Mouse (Mus musculus) midbrain, embryonic 14.5 days (tissue): ENCODE measurements around the gene Ddb2. TPM values are rescaled to one million over a fixed set of nuclear protein-coding genes. Genes with fewer than 3 reads are reported as not detected.

Experiments used
- ATAC-seq: fragments of 200-750 bp; cut with Nextera tagmentation; 2 replicates; pipeline ENCODE4 v1.8.0; 2017; ENCODE audit warnings: moderate number of reproducible peaks, moderate library complexity; ENCODE audit not compliant: low FRiP score, low TSS enrichment
- DNase-seq: peaks from one replicate; pipeline ENCODE4 v3.0.0-alpha.2; 2015
- H3K27ac ChIP-seq: fragments of 300-500 bp; sonication (generic); replicated peaks from 2 replicates; pipeline ENCODE4 v1.5.1; 2014; ENCODE audit warnings: mild to moderate bottlenecking, low read depth, low read length, moderate library complexity
- H3K27me3 ChIP-seq: fragments of 300-500 bp; sonication (generic); 2 replicates; pipeline ENCODE4 v1.6.1; 2014; ENCODE audit warnings: low read length, control low read depth, mixed read lengths; ENCODE audit not compliant: control insufficient read depth, insufficient read depth
- H3K36me3 ChIP-seq: fragments of 300-500 bp; sonication (generic); 2 replicates; pipeline ENCODE4 v1.6.1; 2014; ENCODE audit warnings: low read length, control low read depth; ENCODE audit not compliant: control insufficient read depth, insufficient read depth
- H3K4me1 ChIP-seq: fragments of 300-500 bp; sonication (generic); 2 replicates; pipeline ENCODE4 v1.6.1; 2014; ENCODE audit warnings: mild to moderate bottlenecking, antibody characterized with exemption, low read length, control low read depth; ENCODE audit not compliant: control insufficient read depth, insufficient read depth
- H3K4me2 ChIP-seq: fragments of 300-500 bp; sonication (generic); 2 replicates; pipeline ENCODE4 v1.6.1; 2014; ENCODE audit warnings: mild to moderate bottlenecking, low read length, moderate library complexity
- H3K4me3 ChIP-seq: fragments of 300-500 bp; sonication (generic); replicated peaks from 2 replicates; pipeline ENCODE4 v1.5.1; 2014; ENCODE audit warnings: low read depth, low read length
- H3K9ac ChIP-seq: fragments of 300-500 bp; sonication (generic); replicated peaks from 2 replicates; pipeline ENCODE4 v1.6.1; 2014; ENCODE audit warnings: mild to moderate bottlenecking, low read length, moderate library complexity
- H3K9me3 ChIP-seq: fragments of 300-500 bp; sonication (generic); 2 replicates; pipeline ENCODE4 v1.6.1; 2016; ENCODE audit warnings: low read length, control low read depth, mixed read lengths; ENCODE audit not compliant: control insufficient read depth
- WGBS: fragments of 180-500 bp; shearing (Covaris S2); extraction: QIAGEN DNeasy Blood & Tissue Kit; methylation state at CpG from one replicate; pipeline ENCODE4 v1.1.7; 2014; 5-methylcytosine and 5-hydroxymethylcytosine counted together
- polyA plus RNA-seq: library from polyadenylated mRNA; unstranded; fragments of >200 nt; fragmentation: Nextera tagmentation; extraction: Ambion mirVana; gene quantifications from 2 replicates; pipeline ENCODE4 v1.2.1, GENCODE M21; 2014

The Ddb2 gene
- polyA plus RNA-seq, 1 experiment from 2014 or later: 10.6 TPM

DNA sequence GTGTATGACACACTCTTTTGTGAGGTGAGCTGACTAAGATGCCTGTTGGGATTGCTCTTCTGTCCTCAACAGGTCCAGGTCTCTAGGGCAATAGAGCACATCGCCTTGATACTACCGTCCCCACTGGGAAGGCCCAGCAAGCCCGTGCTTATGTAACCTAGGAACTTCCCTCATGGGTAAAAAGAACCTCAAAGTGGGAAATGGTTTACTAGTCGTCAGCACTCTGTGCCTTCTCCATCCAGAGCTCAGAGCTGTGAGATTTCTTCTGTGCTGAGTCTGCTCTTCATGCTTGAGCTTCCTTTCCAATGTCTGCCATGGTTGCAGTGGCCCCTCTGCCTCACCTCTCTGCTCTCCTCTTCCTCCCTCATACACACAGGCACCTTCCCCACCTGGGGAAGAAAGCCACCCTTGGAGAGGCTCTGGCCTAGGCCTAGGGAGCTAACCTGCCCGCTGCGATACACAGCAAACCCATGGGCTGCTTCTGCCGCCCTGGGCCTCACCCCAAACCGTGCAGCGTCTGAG, 30.5 kb downstream of the Ddb2 start:
- H3K36me3 ChIP-seq: peaks cover 57% of the 10 kb centered on the region
- 92% methylated on average over 9 of the region's 9 CpGs for WGBS

DNA sequence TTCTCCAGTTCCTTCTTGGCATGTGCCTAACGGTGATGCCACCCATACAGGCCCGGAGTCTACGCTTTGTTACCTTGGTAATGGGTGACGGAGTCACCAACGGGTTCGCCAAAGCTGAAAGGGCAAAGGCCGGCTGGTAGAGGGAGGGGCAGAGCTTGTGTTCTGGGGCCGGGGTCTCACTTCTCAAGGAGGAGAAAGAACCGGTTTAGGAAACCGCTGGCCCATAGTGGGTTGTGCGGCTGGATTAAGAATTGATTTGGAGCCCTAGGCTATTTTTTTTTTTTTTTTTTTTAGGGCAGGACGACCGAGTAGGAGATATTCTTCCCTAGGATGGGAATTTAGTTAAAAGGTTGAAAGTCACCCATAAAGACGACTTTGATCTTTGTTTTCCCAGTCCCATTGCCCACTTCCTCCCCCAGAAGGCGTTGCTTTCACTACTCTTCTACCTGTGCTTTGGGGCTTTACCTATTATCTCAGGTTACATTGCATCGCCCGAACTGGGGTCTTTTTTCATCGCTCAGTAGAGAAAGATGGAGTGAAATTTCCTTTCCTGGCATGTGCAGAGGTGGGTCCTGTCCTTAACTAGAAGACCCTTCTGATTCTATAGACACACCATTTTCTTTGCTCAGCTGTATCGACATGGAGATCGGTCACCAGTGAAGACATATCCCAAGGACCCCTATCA, 33.7 kb downstream of the Ddb2 start:
- no peaks in the 10 kb centered on the region for H3K27me3 ChIP-seq
- DNase-seq (no peak), ATAC-seq (peak; percentile 64)
- H3K27ac ChIP-seq: peak overlapping the region; percentile 84
- no peaks in the 10 kb centered on the region for H3K9me3 ChIP-seq
- H3K36me3 ChIP-seq: peaks cover 28% of the 10 kb centered on the region
- H3K9ac ChIP-seq: peak overlapping the region; percentile 62
- peak overlapping the region; percentile 59 for H3K4me2 ChIP-seq
- 12% methylated on average over 20 of the region's 20 CpGs for WGBS
- peak overlapping the region; percentile 56 for H3K4me3 ChIP-seq
- peaks cover 20% of the 10 kb centered on the region for H3K4me1 ChIP-seq

More for the DNA sequence above, 30.5 kb downstream of the Ddb2 start:
- Histone ChIP-seq H3K9ac (no peak overlapping the region), H3K27me3 (no peaks in the 10 kb centered on the region), H3K4me1 (peaks cover 20% of the 10 kb centered on the region), H3K27ac (no peak overlapping the region), H3K9me3 (no peaks in the 10 kb centered on the region), H3K4me2 (no peak overlapping the region), H3K4me3 (no peak overlapping the region)
- DNase-seq (no peak), ATAC-seq (no peak)

DNA sequence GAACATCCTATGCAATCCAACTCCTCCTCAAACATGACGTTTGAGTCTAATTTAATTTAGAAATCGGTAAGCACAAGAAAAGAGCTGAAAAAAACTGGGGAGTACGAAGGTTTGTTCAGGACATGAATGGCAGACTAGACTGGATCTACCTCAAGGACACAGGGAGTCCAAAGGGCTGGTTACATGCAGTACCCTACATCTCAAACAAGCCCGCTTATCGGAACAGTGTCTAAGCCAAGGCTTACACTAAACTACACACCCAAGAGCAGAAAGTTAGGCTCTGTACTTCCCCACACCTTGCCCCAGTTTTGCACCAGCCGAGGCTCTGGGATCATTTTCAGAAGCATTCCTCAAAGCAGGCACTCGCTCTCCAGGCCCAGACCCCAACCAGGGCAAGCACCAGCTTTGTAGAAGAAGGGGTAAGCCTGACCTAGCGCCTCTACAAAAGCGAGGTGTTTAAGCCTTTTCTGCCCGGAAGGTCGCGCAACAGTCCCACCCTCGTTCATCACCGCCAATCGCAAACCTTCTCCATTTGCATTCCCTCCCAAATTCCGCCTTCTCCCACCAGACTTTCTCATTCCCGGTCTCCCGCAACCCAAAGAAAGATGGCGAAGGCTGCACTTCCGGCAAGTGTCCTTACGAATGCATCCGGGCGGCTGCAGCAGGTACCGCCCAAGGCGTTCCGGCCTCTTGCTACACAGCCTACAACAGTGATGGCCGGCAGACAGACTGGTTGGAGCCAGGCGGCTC, 34.4 kb downstream of the Ddb2 start, which contains the start of the genes Nr1h3 and Acp2:
Gene Nr1h3, minus strand, starts transcription at position 613 of the 750 bp plus-strand sequence.
Gene Acp2, plus strand, starts transcription at position 664 of the 750 bp plus-strand sequence.
- no peaks in the 10 kb centered on the region for H3K9me3 ChIP-seq
- no peaks in the 10 kb centered on the region for H3K27me3 ChIP-seq
- 4% methylated on average over 28 of the region's 28 CpGs for WGBS
- H3K9ac ChIP-seq: peak within 1 kb of the TSS; percentile 62
- ATAC-seq: peak; percentile 98
- peaks cover 21% of the 10 kb centered on the region for H3K36me3 ChIP-seq
- H3K4me3 ChIP-seq: peak within 1 kb of the TSS; percentile 56
- peak within 1 kb of the TSS; percentile 59 for H3K4me2 ChIP-seq
- peak; percentile 96 for DNase-seq
- H3K27ac ChIP-seq: peak within 1 kb of the TSS; percentile 84
- H3K4me1 ChIP-seq: peaks cover 20% of the 10 kb centered on the region

DNA sequence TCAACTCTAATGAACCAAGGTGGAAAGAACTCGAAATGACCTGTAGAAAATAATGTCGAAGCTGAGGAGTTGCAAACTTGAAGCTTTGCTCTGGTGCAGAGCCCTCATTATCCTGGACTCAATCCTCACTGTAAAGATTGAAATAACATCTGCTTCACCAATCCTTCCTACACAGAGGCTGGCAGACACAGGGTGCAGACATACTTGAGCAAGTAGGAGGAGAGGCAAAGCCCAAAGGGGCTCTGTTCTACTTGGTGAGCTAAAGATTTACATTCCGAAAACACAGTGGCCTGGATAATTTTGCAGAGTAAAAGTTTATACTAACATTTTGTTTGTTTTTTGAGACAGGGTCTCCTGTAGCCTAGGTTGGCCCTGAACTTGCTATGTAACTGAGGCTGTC, 37.9 kb downstream of the Ddb2 start:
- WGBS: 88% methylated on average over 3 of the region's 3 CpGs
- DNase-seq (no peak), ATAC-seq (no peak)
- H3K9me3 ChIP-seq: no peaks in the 10 kb centered on the region
- no peaks in the 10 kb centered on the region for H3K36me3 ChIP-seq
- no peak overlapping the region for H3K4me3 ChIP-seq
- peaks cover 19% of the 10 kb centered on the region for H3K4me1 ChIP-seq
- no peaks in the 10 kb centered on the region for H3K27me3 ChIP-seq
- H3K27ac ChIP-seq: no peak overlapping the region
- no peak overlapping the region for H3K9ac ChIP-seq
- no peak overlapping the region for H3K4me2 ChIP-seq

DNA sequence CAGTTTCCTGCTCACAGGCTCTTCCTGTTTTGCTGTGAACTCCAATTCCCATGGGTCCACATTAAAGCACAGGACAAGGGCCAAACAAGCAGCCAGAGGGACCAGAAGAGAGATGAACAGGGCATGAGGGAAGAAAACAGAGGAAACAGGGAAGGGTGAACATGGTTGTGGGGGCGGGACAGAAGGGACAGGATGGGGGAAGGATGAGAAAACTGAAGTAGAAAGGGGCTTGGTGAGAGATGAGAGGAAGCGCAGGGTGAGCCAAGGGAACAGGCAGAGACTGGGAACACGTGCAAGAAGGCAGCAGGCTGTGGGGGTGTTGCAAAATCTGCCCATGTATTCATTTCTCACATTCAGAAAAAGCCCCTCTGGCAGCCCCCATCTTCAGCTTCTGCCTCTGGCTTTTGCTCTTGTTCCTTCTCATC, 40.2 kb downstream of the Ddb2 start:
- H3K27ac ChIP-seq: no peak overlapping the region
- no peaks in the 10 kb centered on the region for H3K36me3 ChIP-seq
- peaks cover 6% of the 10 kb centered on the region for H3K4me1 ChIP-seq
- H3K4me3 ChIP-seq: no peak overlapping the region
- no peaks in the 10 kb centered on the region for H3K27me3 ChIP-seq
- H3K4me2 ChIP-seq: no peak overlapping the region
- WGBS: 64% methylated on average over 3 of the region's 3 CpGs
- H3K9ac ChIP-seq: no peak overlapping the region
- H3K9me3 ChIP-seq: no peaks in the 10 kb centered on the region
- ATAC-seq (no peak), DNase-seq (no peak)

DNA sequence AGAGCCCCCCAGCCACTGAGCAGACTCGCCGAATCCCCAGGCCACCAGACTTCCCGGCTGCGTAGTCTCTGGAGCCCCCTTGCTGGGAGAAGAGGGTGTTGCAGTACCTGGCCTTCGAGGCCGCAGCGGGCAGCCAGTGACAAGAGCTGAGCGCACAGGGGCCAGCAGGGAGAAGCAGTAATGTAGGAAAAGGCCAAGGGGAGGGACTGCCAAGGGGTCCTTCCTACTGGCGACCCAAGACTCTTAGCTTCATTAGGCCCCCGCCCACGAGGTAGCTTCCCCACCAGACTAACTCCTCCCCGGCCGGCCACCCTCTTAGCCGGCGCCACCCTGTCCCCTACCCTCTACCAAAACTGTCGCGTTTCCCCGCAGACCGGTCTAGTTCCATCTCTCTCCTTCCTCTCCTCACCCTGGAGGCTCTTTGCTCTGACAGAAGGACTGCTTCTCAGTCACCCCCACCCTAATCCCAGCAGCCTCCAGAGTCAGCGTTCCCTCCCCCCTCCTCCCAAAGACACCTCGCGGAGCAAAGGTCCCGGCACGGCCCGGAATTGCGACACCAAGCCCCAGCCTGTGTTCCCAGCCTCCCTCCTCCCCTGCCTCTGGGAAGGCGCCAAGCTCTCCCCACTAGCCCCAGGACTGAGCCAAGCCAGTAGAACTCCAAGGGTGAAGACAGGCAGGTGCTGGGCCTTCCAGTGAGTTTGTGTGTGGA, 42.0 kb downstream of the Ddb2 start:
- Histone ChIP-seq H3K4me1 (peaks cover 6% of the 10 kb centered on the region), H3K27me3 (no peaks in the 10 kb centered on the region), H3K36me3 (no peaks in the 10 kb centered on the region), H3K27ac (no peak overlapping the region), H3K4me2 (peak overlapping the region; percentile 53), H3K9ac (peak overlapping the region; percentile 34), H3K9me3 (no peaks in the 10 kb centered on the region), H3K4me3 (0 out of 2 replicates have a peak overlapping the region, but pooled peaks have one; percentile 17)
- under 1% methylated on average over 27 of the region's 27 CpGs for WGBS
- DNase-seq (peak; percentile 76), ATAC-seq (peak; percentile 78)

DNA sequence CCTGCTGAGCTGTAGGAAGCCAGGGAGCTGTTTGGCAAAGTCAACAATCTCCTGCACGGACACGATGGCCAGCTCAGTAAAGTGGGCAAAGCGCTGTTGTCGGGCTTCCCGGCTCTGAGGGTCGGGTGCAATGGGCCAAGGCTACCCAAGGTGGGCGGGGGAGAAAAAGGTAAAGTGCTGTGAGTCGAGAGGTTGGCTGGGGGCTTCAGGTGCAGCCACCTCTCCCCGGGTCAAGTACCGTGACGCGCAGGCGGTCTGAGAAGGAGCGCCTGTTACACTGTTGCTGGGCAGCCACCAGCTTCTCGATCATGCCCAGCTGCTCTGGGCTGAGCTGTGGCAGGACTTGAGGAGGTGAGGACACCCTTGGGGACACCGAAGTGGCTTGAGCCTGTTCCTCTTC, 46.3 kb downstream of the Ddb2 start:
- Histone ChIP-seq H3K9me3 (no peaks in the 10 kb centered on the region), H3K36me3 (no peaks in the 10 kb centered on the region), H3K4me1 (peaks cover 6% of the 10 kb centered on the region), H3K4me2 (no peak overlapping the region), H3K4me3 (no peak overlapping the region), H3K9ac (no peak overlapping the region), H3K27me3 (no peaks in the 10 kb centered on the region), H3K27ac (no peak overlapping the region)
- 92% methylated on average over 16 of the region's 16 CpGs for WGBS
- DNase-seq (no peak), ATAC-seq (no peak)

DNA sequence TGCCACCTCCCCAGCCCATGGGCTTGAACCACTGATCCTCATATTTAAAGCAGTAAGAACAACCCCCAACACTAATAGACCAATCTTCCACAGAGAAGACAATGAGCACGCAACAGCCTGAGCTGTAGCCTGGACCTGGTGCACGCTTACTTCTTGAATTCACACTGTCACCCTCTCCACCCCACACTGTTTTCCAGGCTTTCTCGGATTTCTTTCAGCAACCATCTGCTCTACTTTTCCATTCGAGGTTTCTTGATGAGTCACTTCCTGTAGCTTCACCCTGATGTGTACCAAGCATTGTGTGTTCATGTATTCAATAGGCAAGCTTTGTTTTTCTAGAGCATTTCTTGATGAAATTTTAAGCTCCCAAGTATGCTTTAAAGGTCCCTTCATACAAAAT, 49.4 kb downstream of the Ddb2 start:
- no peak overlapping the region for H3K4me2 ChIP-seq
- H3K27ac ChIP-seq: no peak overlapping the region
- no peaks in the 10 kb centered on the region for H3K9me3 ChIP-seq
- no peak overlapping the region for H3K9ac ChIP-seq
- DNase-seq: no peak
- WGBS: 84% methylated on average over 4 of the region's 4 CpGs
- no peak for ATAC-seq
- H3K4me1 ChIP-seq: no peaks in the 10 kb centered on the region
- H3K36me3 ChIP-seq: no peaks in the 10 kb centered on the region
- H3K27me3 ChIP-seq: no peaks in the 10 kb centered on the region
- H3K4me3 ChIP-seq: no peak overlapping the region
